Mouse (Mus musculus): ENCODE data around the gene Xirp1.

DNA sequence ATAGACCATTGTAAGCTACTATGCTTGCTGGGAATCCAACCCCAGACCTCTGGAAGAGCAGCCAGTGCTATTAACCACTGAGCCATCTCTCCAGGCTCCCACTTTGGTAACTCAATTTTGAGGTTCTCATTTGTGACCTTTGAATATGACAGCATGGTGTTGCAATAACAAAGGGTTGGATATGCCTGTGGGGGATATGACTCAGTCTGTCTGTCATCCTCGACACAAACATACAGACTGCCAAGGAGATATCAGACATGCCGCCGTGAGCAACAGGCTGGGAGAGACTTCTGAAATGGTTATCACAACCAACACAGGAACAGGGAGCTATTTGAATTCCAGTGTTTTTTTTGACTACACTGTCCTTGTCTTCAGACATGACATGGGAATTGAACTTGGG, 26.0 kb upstream of the Xirp1 start:
- TF ChIP-seq CTCF (IDR thresholded peaks at IDR 0.05; ENCODE audit: low read depth, low read length) (no peak), GATA1 (IDR thresholded peaks at IDR 0.05; ENCODE audit: borderline replicate concordance, low read length) (no peak)
